Mouse (Mus musculus): ENCODE results near the gene Gns. TPM values are rescaled to one million over a fixed set of nuclear protein-coding genes. Genes with fewer than 3 reads are reported as not detected.

Gns gene
- polyA plus RNA-seq, 1 experiment from 2014 or later: 40.8 TPM

GRCm38 (mm10) chr10:121403946-121404345 is 39.1 kb downstream of the Gns start:
- no peaks in the 10 kb centered on the region for H3K27me3 ChIP-seq (ENCODE audit: control insufficient read depth, insufficient read depth, low read length)
- H3K4me3 ChIP-seq (ENCODE audit: control insufficient read depth in 1 of 2, insufficient read depth in 1 of 2, low read depth in 1 of 2, low read length in 2 of 2): no peak overlapping the region
- no peaks in the 10 kb centered on the region for H3K36me3 ChIP-seq (ENCODE audit: control insufficient read depth, insufficient read depth, low read length)
- WGBS: 63% methylated on average over 6 of the region's 9 CpGs
- no peak overlapping the region for H3K27ac ChIP-seq (replicated peaks in 1 of 2; ENCODE audit: control insufficient read depth in 1 of 2, insufficient read depth in 1 of 2, low read depth in 2 of 2, low read length in 2 of 2)
- no peak overlapping the region for H3K4me2 ChIP-seq (ENCODE audit: low read length)
- no peaks in the 10 kb centered on the region for H3K9me3 ChIP-seq (ENCODE audit: control insufficient read depth, low read length)
- no peaks in the 10 kb centered on the region; a peak in 1 of 4 replicates for H3K4me1 ChIP-seq (ENCODE audit: control insufficient read depth in 2 of 2, insufficient read depth in 2 of 2, low read length in 2 of 2)
- H3K9ac ChIP-seq (ENCODE audit: low read length): no peak overlapping the region
- ATAC-seq (ENCODE audit: insufficient number of reproducible peaks, insufficient read depth, low FRiP score, low read depth): no peak

DNA sequence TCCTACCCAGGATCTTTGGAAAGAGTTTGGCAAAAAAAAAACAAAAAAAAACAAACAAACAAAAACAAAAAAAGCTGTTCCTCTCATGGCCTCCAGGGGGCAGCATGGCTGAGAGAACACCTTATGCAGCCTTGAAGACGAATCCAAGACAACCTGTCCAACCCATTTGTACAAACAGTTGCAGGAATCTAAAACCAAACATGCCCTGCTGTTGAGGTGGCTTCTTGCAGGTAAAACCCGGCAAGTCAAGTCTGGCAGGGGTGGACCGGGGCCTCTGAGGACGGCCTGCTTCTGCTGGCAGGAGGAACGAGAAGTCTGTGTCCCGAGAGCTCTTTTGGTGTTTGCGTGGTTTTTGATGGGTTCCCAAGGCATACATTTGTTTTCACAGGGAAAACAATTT is 44.8 kb downstream of the Gns start:
- H3K36me3 ChIP-seq (ENCODE audit: control insufficient read depth, insufficient read depth, low read length): peaks cover 43% of the 10 kb centered on the region
- no peaks in the 10 kb centered on the region for H3K9me3 ChIP-seq (ENCODE audit: control insufficient read depth, low read length)
- H3K27me3 ChIP-seq (ENCODE audit: control insufficient read depth, insufficient read depth, low read length): no peaks in the 10 kb centered on the region
- no peak overlapping the region for H3K4me2 ChIP-seq (ENCODE audit: low read length)
- no peaks in the 10 kb centered on the region for H3K4me1 ChIP-seq (ENCODE audit: control insufficient read depth in 2 of 2, insufficient read depth in 2 of 2, low read length in 2 of 2)
- no peak overlapping the region for H3K27ac ChIP-seq (replicated peaks in 1 of 2; ENCODE audit: control insufficient read depth in 1 of 2, insufficient read depth in 1 of 2, low read depth in 2 of 2, low read length in 2 of 2)
- 66% methylated on average over 7 of the region's 7 CpGs for WGBS
- H3K4me3 ChIP-seq (ENCODE audit: control insufficient read depth in 1 of 2, insufficient read depth in 1 of 2, low read depth in 1 of 2, low read length in 2 of 2): no peak overlapping the region
- H3K9ac ChIP-seq (ENCODE audit: low read length): no peak overlapping the region
- no peak for ATAC-seq (ENCODE audit: insufficient number of reproducible peaks, insufficient read depth, low FRiP score, low read depth)

DNA sequence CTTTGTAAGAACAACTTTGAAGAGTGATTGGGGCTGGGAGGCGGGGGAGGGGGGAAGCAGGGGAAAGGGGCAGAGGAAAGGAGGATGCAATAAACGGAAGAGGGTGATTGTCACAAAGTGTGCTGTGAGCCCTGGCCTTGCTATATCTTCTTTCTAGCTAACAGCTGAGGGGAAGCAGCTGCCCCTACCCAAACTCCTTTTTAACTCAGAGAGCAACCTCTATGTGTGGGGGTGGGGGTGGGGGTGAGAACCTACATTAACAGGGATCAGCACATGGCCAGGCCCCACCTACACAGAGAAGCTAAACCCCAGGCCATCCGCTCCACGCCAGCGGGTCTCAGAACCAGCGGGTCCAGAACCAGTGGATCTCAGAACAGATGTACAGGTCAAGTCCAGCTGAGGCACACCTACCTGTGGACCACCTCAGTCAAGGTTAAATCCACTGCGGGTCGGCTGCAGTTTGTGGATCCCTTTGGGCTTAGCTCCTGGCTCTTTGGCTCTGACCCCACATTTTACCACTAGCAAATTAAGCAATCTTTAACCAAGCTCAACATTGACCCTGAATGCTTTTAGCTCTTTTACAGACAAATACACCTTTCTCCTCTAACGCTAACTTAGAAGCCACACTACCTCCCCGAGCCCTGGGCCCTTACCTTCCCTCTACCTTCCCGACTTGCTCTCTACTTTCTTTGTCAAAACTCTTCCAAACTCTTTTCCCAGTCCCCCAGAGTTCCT is 47.0 kb downstream of the Gns start:
- 85% methylated on average over 11 of the region's 11 CpGs for WGBS
- ATAC-seq (ENCODE audit: insufficient number of reproducible peaks, insufficient read depth, low FRiP score, low read depth): no peak
- Histone ChIP-seq H3K27me3 (ENCODE audit: control insufficient read depth, insufficient read depth, low read length) (no peaks in the 10 kb centered on the region), H3K4me1 (ENCODE audit: control insufficient read depth in 2 of 2, insufficient read depth in 2 of 2, low read length in 2 of 2) (0 out of 4 replicates have a peak, but pooled peaks cover 0 to 3% of the 10 kb centered on the region in 2 experiments), H3K4me2 (ENCODE audit: low read length) (no peak overlapping the region), H3K9ac (ENCODE audit: low read length) (no peak overlapping the region), H3K36me3 (ENCODE audit: control insufficient read depth, insufficient read depth, low read length) (peaks cover 64% of the 10 kb centered on the region), H3K9me3 (ENCODE audit: control insufficient read depth, low read length) (no peaks in the 10 kb centered on the region), H3K27ac (replicated peaks in 1 of 2; ENCODE audit: control insufficient read depth in 1 of 2, insufficient read depth in 1 of 2, low read depth in 2 of 2, low read length in 2 of 2) (no peak overlapping the region), H3K4me3 (ENCODE audit: control insufficient read depth in 1 of 2, insufficient read depth in 1 of 2, low read depth in 1 of 2, low read length in 2 of 2) (no peak overlapping the region)

DNA sequence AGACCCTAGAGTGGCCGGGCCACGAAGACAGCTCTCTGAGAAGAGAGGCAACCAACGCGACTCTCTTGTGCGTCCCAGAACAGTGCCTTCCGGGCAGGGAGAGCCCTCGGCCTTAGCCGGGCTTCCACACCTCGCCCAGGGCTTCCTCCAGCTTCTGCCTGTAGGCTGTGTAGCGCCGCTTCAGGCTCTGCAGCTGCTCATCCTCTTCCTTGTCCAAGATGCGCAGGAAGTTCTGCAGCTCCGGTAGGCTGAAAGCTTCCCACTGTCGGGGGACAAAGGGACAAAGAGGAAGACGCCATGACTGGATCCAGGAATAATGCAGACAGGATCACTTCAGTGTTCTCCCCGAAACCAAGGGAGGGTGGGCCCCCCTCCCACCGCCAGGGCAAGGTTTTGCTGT is 47.9 kb downstream of the Gns start:
- WGBS: 87% methylated on average over 17 of the region's 17 CpGs

GRCm38 (mm10) chr10:121414127-121414526 is 49.2 kb downstream of the Gns start:
- ATAC-seq (ENCODE audit: insufficient number of reproducible peaks, insufficient read depth, low FRiP score, low read depth): no peak
- no peak overlapping the region for H3K9ac ChIP-seq (ENCODE audit: low read length)
- H3K27ac ChIP-seq (replicated peaks in 1 of 2; ENCODE audit: control insufficient read depth in 1 of 2, insufficient read depth in 1 of 2, low read depth in 2 of 2, low read length in 2 of 2): no peak overlapping the region
- 90% methylated on average over 13 of the region's 13 CpGs for WGBS
- H3K27me3 ChIP-seq (ENCODE audit: control insufficient read depth, insufficient read depth, low read length): no peaks in the 10 kb centered on the region
- H3K4me2 ChIP-seq (ENCODE audit: low read length): no peak overlapping the region
- no peaks in the 10 kb centered on the region for H3K9me3 ChIP-seq (ENCODE audit: control insufficient read depth, low read length)
- H3K4me3 ChIP-seq (ENCODE audit: control insufficient read depth in 1 of 2, insufficient read depth in 1 of 2, low read depth in 1 of 2, low read length in 2 of 2): no peak overlapping the region
- H3K36me3 ChIP-seq (ENCODE audit: control insufficient read depth, insufficient read depth, low read length): peaks cover 65% of the 10 kb centered on the region
- H3K4me1 ChIP-seq (ENCODE audit: control insufficient read depth in 2 of 2, insufficient read depth in 2 of 2, low read length in 2 of 2): peaks cover 2 to 3% of the 10 kb centered on the region in 2 experiments; a peak in 1 of 4 replicates

More for the DNA sequence above, 47.9 kb downstream of the Gns start:
- Histone ChIP-seq H3K9me3 (ENCODE audit: control insufficient read depth, low read length) (no peaks in the 10 kb centered on the region), H3K36me3 (ENCODE audit: control insufficient read depth, insufficient read depth, low read length) (peaks cover 65% of the 10 kb centered on the region), H3K4me2 (ENCODE audit: low read length) (no peak overlapping the region), H3K9ac (ENCODE audit: low read length) (no peak overlapping the region), H3K4me1 (ENCODE audit: control insufficient read depth in 2 of 2, insufficient read depth in 2 of 2, low read length in 2 of 2) (0 out of 4 replicates have a peak, but pooled peaks cover 0 to 3% of the 10 kb centered on the region in 2 experiments), H3K27ac (replicated peaks in 1 of 2; ENCODE audit: control insufficient read depth in 1 of 2, insufficient read depth in 1 of 2, low read depth in 2 of 2, low read length in 2 of 2) (no peak overlapping the region), H3K4me3 (ENCODE audit: control insufficient read depth in 1 of 2, insufficient read depth in 1 of 2, low read depth in 1 of 2, low read length in 2 of 2) (no peak overlapping the region), H3K27me3 (ENCODE audit: control insufficient read depth, insufficient read depth, low read length) (no peaks in the 10 kb centered on the region)
- no peak for ATAC-seq (ENCODE audit: insufficient number of reproducible peaks, insufficient read depth, low FRiP score, low read depth)

- H3K36me3 ChIP-seq (ENCODE audit: control insufficient read depth, insufficient read depth, low read length): peaks cover 29% of the 10 kb centered on the region
- H3K27me3 ChIP-seq (ENCODE audit: control insufficient read depth, insufficient read depth, low read length): no peaks in the 10 kb centered on the region
- H3K9ac ChIP-seq (ENCODE audit: low read length): no peak overlapping the region
- 85% methylated on average over 14 of the region's 14 CpGs for WGBS
- H3K9me3 ChIP-seq (ENCODE audit: control insufficient read depth, low read length): no peaks in the 10 kb centered on the region
- no peak overlapping the region for H3K4me2 ChIP-seq (ENCODE audit: low read length)
- no peak overlapping the region for H3K4me3 ChIP-seq (ENCODE audit: control insufficient read depth in 1 of 2, insufficient read depth in 1 of 2, low read depth in 1 of 2, low read length in 2 of 2)
- no peak for ATAC-seq (ENCODE audit: insufficient number of reproducible peaks, insufficient read depth, low FRiP score, low read depth)
- H3K4me1 ChIP-seq (ENCODE audit: control insufficient read depth in 2 of 2, insufficient read depth in 2 of 2, low read length in 2 of 2): peaks cover 36 to 44% of the 10 kb centered on the region in 2 experiments
- H3K27ac ChIP-seq (replicated peaks in 1 of 2; ENCODE audit: control insufficient read depth in 1 of 2, insufficient read depth in 1 of 2, low read depth in 2 of 2, low read length in 2 of 2): no peak overlapping the region
Observed at GRCm38 (mm10) chr10:121418835-121419234, 53.9 kb downstream of the Gns start.

- Histone ChIP-seq H3K27ac (replicated peaks in 1 of 2; ENCODE audit: control insufficient read depth in 1 of 2, insufficient read depth in 1 of 2, low read depth in 2 of 2, low read length in 2 of 2) (no peak overlapping the region), H3K36me3 (ENCODE audit: control insufficient read depth, insufficient read depth, low read length) (peaks cover 20% of the 10 kb centered on the region), H3K27me3 (ENCODE audit: control insufficient read depth, insufficient read depth, low read length) (no peaks in the 10 kb centered on the region), H3K4me1 (ENCODE audit: control insufficient read depth in 2 of 2, insufficient read depth in 2 of 2, low read length in 2 of 2) (peaks cover 40 to 51% of the 10 kb centered on the region in 2 experiments), H3K9ac (ENCODE audit: low read length) (no peak overlapping the region), H3K4me2 (ENCODE audit: low read length) (no peak overlapping the region), H3K9me3 (ENCODE audit: control insufficient read depth, low read length) (no peaks in the 10 kb centered on the region), H3K4me3 (ENCODE audit: control insufficient read depth in 1 of 2, insufficient read depth in 1 of 2, low read depth in 1 of 2, low read length in 2 of 2) (no peak overlapping the region)
- no peak for ATAC-seq (ENCODE audit: insufficient number of reproducible peaks, insufficient read depth, low FRiP score, low read depth)
- WGBS: 42% methylated on average over 22 of the region's 22 CpGs
Observed at GRCm38 (mm10) chr10:121419640-121420470, 55.0 kb downstream of the Gns start.
